Mouse (Mus musculus): ENCODE measurements at regions not wholly inside any gene's neighbourhood (a gene's known extent, or its start where the extent isn't known, plus 50 kb on each side); places are given as distances from the start of the nearest gene placed in this dataset.

DNA sequence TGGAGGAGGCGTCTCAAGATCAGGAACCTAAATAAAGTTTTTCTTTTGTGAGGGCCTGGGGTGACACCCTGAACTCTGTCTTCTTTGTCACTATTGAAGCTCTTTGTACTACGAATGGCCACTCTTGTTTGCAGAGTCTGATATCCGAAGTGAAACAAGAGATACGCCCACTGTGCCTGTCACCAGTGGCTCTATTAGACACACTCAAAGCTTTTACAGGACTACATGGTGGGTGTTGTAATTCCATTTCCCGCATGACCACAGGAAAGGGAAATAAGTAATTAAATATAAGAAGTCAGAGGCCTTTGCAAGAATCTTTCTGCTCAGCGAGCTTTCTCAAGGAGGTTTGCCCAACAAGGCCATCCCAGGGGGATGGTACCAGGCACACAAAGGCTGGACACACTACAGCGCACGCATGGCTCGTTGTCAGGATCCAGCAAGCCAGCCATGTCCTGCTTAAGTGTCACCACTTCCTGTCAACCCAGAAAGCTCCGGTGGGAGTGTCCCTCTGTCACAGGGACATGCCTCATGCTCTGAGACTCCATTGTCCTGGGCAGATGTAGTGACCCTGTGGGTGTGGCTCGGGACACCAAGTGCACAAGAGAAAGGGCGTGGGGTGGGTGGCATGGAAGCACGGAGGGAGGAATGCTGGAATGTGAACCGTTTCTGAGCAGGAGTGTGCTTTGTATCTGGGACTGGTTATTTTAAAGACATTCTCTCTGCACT, 434.0 kb downstream of the Irx1 start:
- TF ChIP-seq CTCF (IDR thresholded peaks at IDR 0.05 in 2 of 3, conservative IDR thresholded peaks at IDR 0.05 in 1 of 3; ENCODE audit: control insufficient read depth in 1 of 3, insufficient read depth in 1 of 3, low read depth in 2 of 3, low read length in 3 of 3, poor library complexity in 1 of 3, severe bottlenecking in 1 of 3) (no peak), POLR2A (IDR thresholded peaks at IDR 0.05; ENCODE audit: control insufficient read depth in 1 of 2, insufficient read depth in 1 of 2, low read depth in 1 of 2, low read length in 2 of 2, poor library complexity in 1 of 2) (no peak), ZC3H11A (IDR thresholded peaks at IDR 0.05; ENCODE audit: low read depth, low read length) (no peak)
